Mouse (Mus musculus) testis, adult 2 months (tissue): ENCODE measurements around the gene Gm6169.
"Not testable (repeated sequence)": the region's sequence is repeated elsewhere in the genome, so short reads cannot be mapped to it uniquely, and the experiment has no call there.

Experiments
- CTCF ChIP-seq: fragments of 200-500 bp; IDR thresholded peaks from 2 replicates; pipeline ENCODE4 v1.5.1; 2012; ENCODE audit warnings: low read depth, mild to moderate bottlenecking, inconsistent platforms, low read length, moderate library complexity; ENCODE audit not compliant: control insufficient read depth, insufficient read depth, insufficient replicate concordance
- POLR2A ChIP-seq: fragments of 200-500 bp; IDR thresholded peaks from 2 replicates; pipeline ENCODE4 v1.6.1; 2012; ENCODE audit warnings: low read depth, mild to moderate bottlenecking, inconsistent platforms, low read length, moderate library complexity; ENCODE audit not compliant: control insufficient read depth

GRCm38 (mm10) chr13:97130413-97130812 lies 31.4 kb upstream of the Gm6169 start:
- TF ChIP-seq POLR2A, CTCF: not testable (repeated sequence)
